ENCODE assay signal across 8 mouse cellular contexts in the genomic region with DNA sequence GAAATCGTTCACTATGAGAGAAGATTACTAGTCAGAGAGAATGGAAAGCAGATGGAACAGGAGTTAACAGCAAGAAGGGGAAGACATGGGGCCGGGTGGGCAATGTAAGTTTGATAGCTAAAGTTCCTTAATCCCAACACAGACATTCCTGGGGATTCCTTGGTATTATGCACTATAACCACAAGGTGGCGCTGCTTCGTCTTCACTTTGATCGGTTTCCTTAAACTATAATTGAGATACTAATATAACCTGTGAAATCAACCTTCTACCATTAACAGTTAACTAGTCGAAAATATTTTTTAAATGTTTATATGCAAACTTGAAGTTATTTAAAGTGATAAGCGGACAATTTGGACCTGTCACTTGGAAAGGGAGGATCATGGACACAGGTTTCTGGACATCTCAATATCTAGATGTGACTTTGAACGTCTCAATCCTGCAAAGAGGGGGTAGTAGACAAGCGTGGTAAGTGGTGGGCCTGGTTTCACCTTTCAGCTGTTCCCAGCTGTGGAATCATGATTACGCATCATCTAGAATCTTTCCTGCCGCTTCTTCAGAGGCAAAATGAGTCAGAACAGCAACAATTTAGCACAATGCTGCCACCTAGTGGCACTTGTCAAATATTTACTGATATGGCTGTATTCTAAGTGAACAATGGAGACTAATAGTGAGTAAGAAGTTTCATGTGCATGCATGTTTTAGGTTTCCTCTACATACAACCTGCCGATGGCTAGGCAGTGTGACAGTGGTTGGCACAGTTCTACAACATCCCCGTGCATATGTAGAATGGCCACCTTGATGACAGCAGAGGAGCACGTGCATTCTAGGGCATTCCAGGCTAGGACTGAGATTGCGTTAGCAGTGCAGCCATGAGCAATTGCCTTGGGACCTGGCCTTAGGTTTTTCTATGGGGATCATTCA. TPM values are rescaled to one million over a fixed set of nuclear protein-coding genes. Genes with fewer than 3 reads are reported as not detected.
DNase-seq lines count a peak whose midpoint lies in the region; ATAC-seq and TF ChIP-seq lines count a peak whose summit lies in the region.

No protein-coding gene starts in this region.

- no peaks in the 10 kb centered on the region for H3K9me3 ChIP-seq in hindbrain, postnatal 0 days (ENCODE audit: low read length)

- no peak overlapping the region; the same call in 1 of the 2 replicates for H3K27ac ChIP-seq in hindbrain, postnatal 0 days

- peak overlapping the region; percentile 40 for H3K4me3 ChIP-seq in hindbrain, postnatal 0 days (ENCODE audit: low read length)

- H3K9ac ChIP-seq in hindbrain, postnatal 0 days (replicated peaks; ENCODE audit: low read length), result no peak overlapping the region

- no peaks in the 10 kb centered on the region for H3K36me3 ChIP-seq in hindbrain, postnatal 0 days (ENCODE audit: insufficient read depth, low read length)

- peak; percentile 88 for ATAC-seq in hindbrain, postnatal 0 days

- no peaks in the 10 kb centered on the region for H3K27me3 ChIP-seq in hindbrain, postnatal 0 days (ENCODE audit: insufficient read depth, low read length)

- TF ChIP-seq CTCF in hindbrain, postnatal 0 days (IDR thresholded peaks at IDR 0.05; ENCODE audit: low read depth), result peak; percentile 78

- H3K4me1 ChIP-seq in hindbrain, postnatal 0 days (ENCODE audit: insufficient read depth, low read length), result no peaks in the 10 kb centered on the region

- peak; percentile 92 for DNase-seq in ZHBTc4 (ENCODE audit: low read depth, low spot score)
- peak; percentile 65 to 86 for DNase-seq in cerebellum, postnatal 36 days
- DNase-seq in frontal cortex, postnatal 36 days (ENCODE audit: low spot score in 2 of 2), result peak; percentile 69 to 86
- peak; percentile 95 for DNase-seq in hindbrain, postnatal 0 days (ENCODE audit: low spot score)
- peak; percentile 77 to 78 for DNase-seq in left cerebral cortex, adult 18-20 months (ENCODE audit: low spot score in 2 of 2)
- peak; percentile 25 to 76 for DNase-seq in lung, postnatal 4 days
- peak; percentile 90 for DNase-seq in retina, postnatal 1 day
- peak; percentile 74 for DNase-seq in urinary bladder, postnatal 14 days (ENCODE audit: low spot score)

- peak overlapping the region; percentile 76 for H3K4me2 ChIP-seq in hindbrain, postnatal 0 days (ENCODE audit: low read depth, low read length)

- 19% methylated on average over 15 of the region's 15 CpGs for WGBS in hindbrain, postnatal 0 days

RNA-seq across cellular contexts. Expression of gene Cstl1, which starts 2.0 kb away (rescaled TPM):
- total RNA-seq in hindbrain, postnatal 0 days (2014; rRNA removed), result not detected in 2 replicates
- not detected in 2 replicates for polyA plus RNA-seq in hindbrain, postnatal 0 days (2015; fragmentation: Nextera tagmentation; extraction: Ambion mirVana)
- 1 to 10 TPM in 1 of 2 experiments, under 1 TPM in 1; 0.79 to 1.2 TPM for total RNA-seq in left cerebral cortex, adult 18-20 months (2021)

RNA-seq across cellular contexts. Expression of gene Cst11, which starts 19.1 kb away (rescaled TPM):
- not detected in 2 replicates for total RNA-seq in hindbrain, postnatal 0 days (2014; rRNA removed)
- not detected in 2 replicates for polyA plus RNA-seq in hindbrain, postnatal 0 days (2015; fragmentation: Nextera tagmentation; extraction: Ambion mirVana)
- total RNA-seq in left cerebral cortex, adult 18-20 months (2021), result not detected

RNA-seq across cellular contexts. Expression of gene Napb, which starts 19.9 kb away (rescaled TPM):
- total RNA-seq in hindbrain, postnatal 0 days (2014; rRNA removed), result 115 and 125 TPM in 2 replicates
- 81.5 and 99.2 TPM in 2 replicates for polyA plus RNA-seq in hindbrain, postnatal 0 days (2015; fragmentation: Nextera tagmentation; extraction: Ambion mirVana)
- total RNA-seq in left cerebral cortex, adult 18-20 months (2021), result 100 to 1,000 TPM; 362 to 386 TPM

RNA-seq across cellular contexts. Expression of gene 8030411F24Rik, which starts 29.7 kb away (rescaled TPM):
- total RNA-seq in hindbrain, postnatal 0 days (2014; rRNA removed), result not detected in 2 replicates
- not detected in 2 replicates for polyA plus RNA-seq in hindbrain, postnatal 0 days (2015; fragmentation: Nextera tagmentation; extraction: Ambion mirVana)
- not detected for total RNA-seq in left cerebral cortex, adult 18-20 months (2021)

RNA-seq across cellular contexts. Expression of gene Cst12, which starts 37.0 kb away (rescaled TPM):
- not detected in 2 replicates for total RNA-seq in hindbrain, postnatal 0 days (2014; rRNA removed)
- not detected in 2 replicates for polyA plus RNA-seq in hindbrain, postnatal 0 days (2015; fragmentation: Nextera tagmentation; extraction: Ambion mirVana)
- 1 to 10 TPM; 1.4 to 4.3 TPM for total RNA-seq in left cerebral cortex, adult 18-20 months (2021)
